Mouse (Mus musculus) heart, embryonic 11.5 days (tissue): ENCODE results near the gene Ints6. TPM values are rescaled to one million over a fixed set of nuclear protein-coding genes. Genes with fewer than 3 reads are reported as not detected.

Source experiments
- ATAC-seq: fragments of 200-750 bp; cut with Nextera tagmentation; replicated peaks from 2 replicates; pipeline ENCODE4 v1.8.0; 2017; ENCODE audit warnings: moderate library complexity; ENCODE audit not compliant: insufficient number of reproducible peaks, low FRiP score, low TSS enrichment
- H3K27ac ChIP-seq: fragments of 300-500 bp; sonication (generic); 2 replicates; pipeline ENCODE4 v1.5.1; 2014; ENCODE audit warnings: mild to moderate bottlenecking, low read depth, low read length
- H3K27me3 ChIP-seq: fragments of 300-500 bp; sonication (generic); 2 replicates; pipeline ENCODE4 v1.6.1; 2014; ENCODE audit warnings: mild to moderate bottlenecking, low read length, mixed read lengths; ENCODE audit not compliant: control insufficient read depth, insufficient read depth
- H3K36me3 ChIP-seq: fragments of 300-500 bp; sonication (generic); 2 replicates; pipeline ENCODE4 v1.6.1; 2014; ENCODE audit warnings: mild to moderate bottlenecking, low read length, moderate library complexity, mixed read lengths; ENCODE audit not compliant: control insufficient read depth, insufficient read depth
- H3K4me1 ChIP-seq: fragments of 300-500 bp; sonication (generic); 2 replicates; pipeline ENCODE4 v1.6.1; 2014; ENCODE audit warnings: low read length; ENCODE audit not compliant: control insufficient read depth, insufficient read depth
- H3K4me2 ChIP-seq: fragments of 300-500 bp; sonication (generic); 2 replicates; pipeline ENCODE4 v1.6.1; 2014; ENCODE audit warnings: mild to moderate bottlenecking, moderate library complexity
- H3K4me3 ChIP-seq: fragments of 300-500 bp; sonication (generic); 2 replicates; pipeline ENCODE4 v1.5.1; 2014; ENCODE audit warnings: low read depth, low read length
- H3K9ac ChIP-seq: fragments of 300-500 bp; sonication (generic); 2 replicates; pipeline ENCODE4 v1.6.1; 2014; ENCODE audit warnings: mild to moderate bottlenecking, low read depth, low read length, moderate library complexity
- H3K9me3 ChIP-seq: fragments of 300-500 bp; sonication (generic); replicated peaks from 2 replicates; pipeline ENCODE4 v1.6.1; 2016; ENCODE audit warnings: low read length; ENCODE audit not compliant: control insufficient read depth
- WGBS: fragments of 180-500 bp; shearing (Covaris S2); extraction: QIAGEN DNeasy Blood & Tissue Kit; methylation state at CpG from one replicate; pipeline ENCODE4 v1.1.7; 2014; ENCODE audit not compliant: insufficient replicate concordance; 5-methylcytosine and 5-hydroxymethylcytosine counted together
- polyA plus RNA-seq: library from polyadenylated mRNA; unstranded; fragments of >200 nt; fragmentation: Nextera tagmentation; extraction: Ambion mirVana; gene quantifications from 2 replicates; pipeline ENCODE4 v1.2.1, GENCODE M21; 2014

Gene Ints6
- polyA plus RNA-seq, 1 experiment from 2014 or later, result 18.5 TPM

DNA sequence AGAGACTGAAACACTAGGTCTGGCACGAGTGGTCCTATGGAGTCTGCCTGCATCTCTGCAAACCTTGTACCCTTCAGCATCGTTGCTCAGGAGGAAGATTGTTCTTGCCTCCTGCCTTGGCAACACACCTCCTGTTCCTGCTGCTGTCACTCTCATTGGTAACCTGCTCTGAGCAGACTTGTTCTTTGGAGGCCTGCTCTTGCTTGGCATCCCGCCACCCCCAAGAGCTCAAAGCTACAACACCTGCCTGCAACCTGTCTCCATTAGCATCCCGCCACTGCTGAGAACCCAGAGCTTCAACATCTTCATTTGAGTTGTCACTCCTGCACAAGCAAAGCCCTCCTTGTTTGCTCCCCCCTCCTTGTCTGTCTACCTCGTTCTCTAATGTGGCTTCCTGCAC, 133.0 kb downstream of the Ints6 start:
- no peak for ATAC-seq
- Histone ChIP-seq H3K27ac (no peak overlapping the region), H3K4me3 (no peak overlapping the region), H3K4me1 (no peaks in the 10 kb centered on the region), H3K9me3 (no peaks in the 10 kb centered on the region), H3K4me2 (no peak overlapping the region), H3K27me3 (no peaks in the 10 kb centered on the region), H3K9ac (no peak overlapping the region), H3K36me3 (no peaks in the 10 kb centered on the region)
- WGBS, result 80% methylated on average over 5 of the region's 5 CpGs

Other genes starting within 250 kb of the Ints6 start
- 1.1 and 1.3 TPM in 2 replicates for gene Fam124a, start 205.4 kb downstream of the Ints6 start, polyA plus RNA-seq
- gene Gm4131, start 194.2 kb downstream of the Ints6 start, polyA plus RNA-seq, result not detected in 2 replicates
- 0.16 and 0.27 TPM in 2 replicates for gene Serpine3, start 97.5 kb downstream of the Ints6 start, polyA plus RNA-seq
- 7.6 and 9.4 TPM in 2 replicates for gene Wdfy2, start 76.5 kb upstream of the Ints6 start, polyA plus RNA-seq
- not detected in 2 replicates for gene Defb48, start 223.3 kb upstream of the Ints6 start, polyA plus RNA-seq
- not detected in 2 replicates for gene Defb47, start 236.9 kb upstream of the Ints6 start, polyA plus RNA-seq